Mouse (Mus musculus) cerebellum, postnatal 25 days (tissue): ENCODE measurements around the gene Stx8.
A peak's percentile ranks its signal among the peaks of the same experiment; 100 is the strongest.

Experiments
- DNase-seq, 2 experiments: peaks; one replicate each; pipeline ENCODE4 v3.0.0; 2021; ENCODE audit warnings: mixed read lengths in 2 of 2

Gene Stx8

GRCm38 (mm10) chr11:68146456-68146851 is 180.5 kb downstream of the Stx8 start:
- DNase-seq: no peak

- peak in 1 of 2 experiments; percentile 17 for DNase-seq
Observed at GRCm38 (mm10) chr11:68150938-68151337, 184.9 kb downstream of the Stx8 start.

DNA sequence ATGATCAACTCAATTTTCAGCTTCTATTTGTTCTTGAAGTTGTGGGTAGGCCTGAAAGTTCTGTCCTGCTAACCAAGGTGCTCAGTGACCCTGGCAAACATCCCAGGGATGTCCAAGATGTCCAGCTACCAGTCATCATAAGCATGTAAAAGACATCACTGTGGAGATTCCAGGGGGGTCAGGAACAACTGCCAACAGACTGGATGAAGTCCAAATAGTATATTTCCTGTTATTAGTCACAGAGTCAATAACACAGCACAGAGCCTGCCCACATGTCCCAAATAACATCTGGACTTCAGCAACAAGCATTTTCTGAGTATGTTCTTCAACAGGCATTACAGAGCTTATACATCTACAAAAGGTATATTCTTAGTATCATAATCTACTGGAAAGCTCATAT is 189.8 kb downstream of the Stx8 start:
- no peak for DNase-seq

DNA sequence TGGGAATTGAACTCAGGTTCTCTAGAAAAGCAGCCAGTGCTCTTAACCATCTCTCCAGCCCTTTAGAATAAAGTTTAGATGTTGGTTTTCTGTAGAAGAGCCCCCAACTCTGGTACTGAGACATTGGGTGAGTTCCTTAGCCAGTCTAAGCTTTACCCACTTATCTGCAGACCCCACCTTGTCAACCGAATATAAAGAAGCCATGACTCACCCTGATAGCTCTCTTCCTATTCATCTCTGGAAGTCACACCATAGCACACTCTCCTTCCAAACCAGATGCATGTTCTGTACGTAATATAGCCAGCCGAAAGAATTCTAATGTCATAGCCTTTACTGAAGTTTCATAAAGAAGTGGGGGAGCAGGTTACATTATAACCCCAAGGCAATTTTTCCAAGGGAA is 192.2 kb downstream of the Stx8 start:
- DNase-seq: no peak

GRCm38 (mm10) chr11:68159867-68160266 is 193.9 kb downstream of the Stx8 start:
- no peak for DNase-seq

GRCm38 (mm10) chr11:68164408-68164807 is 198.4 kb downstream of the Stx8 start:
- peak; percentile 43 to 67 for DNase-seq

DNA sequence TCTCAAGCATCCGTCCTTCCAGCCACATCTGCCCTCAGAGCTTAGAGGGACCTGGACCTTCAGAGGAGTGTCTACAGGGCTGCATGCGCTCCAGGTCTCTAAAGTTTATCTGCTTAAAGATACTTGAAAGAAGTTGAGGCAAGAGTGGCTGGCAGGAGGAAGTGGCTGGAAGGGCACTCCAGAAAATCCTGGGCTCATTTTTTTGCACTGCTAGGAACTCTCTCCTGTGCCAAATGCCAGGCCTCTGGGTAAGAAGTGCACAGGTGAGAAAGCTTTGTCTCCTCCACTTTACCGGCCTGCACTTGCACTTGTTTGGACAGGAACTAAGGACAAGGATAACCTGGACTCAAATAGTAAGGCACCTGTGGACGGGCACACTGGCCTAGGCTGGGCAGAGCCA is 202.4 kb downstream of the Stx8 start:
- no peak for DNase-seq

DNA sequence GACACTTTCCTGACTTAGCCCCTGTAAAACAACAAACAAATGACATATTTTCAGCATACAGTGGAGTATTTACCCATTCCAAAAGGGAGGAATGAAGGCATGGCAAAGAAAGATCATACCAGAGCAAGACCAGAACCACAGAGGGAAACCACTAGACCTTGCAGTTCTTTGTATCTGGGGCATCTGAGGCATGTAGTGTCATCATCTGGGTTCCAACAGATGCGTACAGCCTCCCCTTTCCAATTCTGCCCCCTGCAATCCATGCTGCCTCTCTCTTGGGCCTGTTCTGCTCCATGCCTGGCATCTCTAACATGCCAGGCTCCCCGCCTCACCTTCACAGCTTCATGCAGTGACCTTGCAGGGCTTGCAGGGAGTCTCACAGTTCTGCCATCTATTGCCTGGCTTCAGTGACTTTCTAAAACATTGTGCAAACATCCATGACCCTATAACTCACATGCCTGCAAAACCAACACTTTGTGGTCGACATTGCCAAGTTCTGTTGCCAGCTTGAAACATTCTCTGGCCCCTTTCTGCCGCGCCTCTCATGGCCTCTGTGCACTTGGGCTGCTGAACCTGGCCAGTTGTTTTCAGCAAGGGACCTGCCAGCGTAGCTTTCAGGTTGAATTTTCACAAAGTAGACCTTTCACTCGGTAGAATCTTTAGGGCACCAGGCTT is 206.1 kb downstream of the Stx8 start:
- no peak for DNase-seq

DNA sequence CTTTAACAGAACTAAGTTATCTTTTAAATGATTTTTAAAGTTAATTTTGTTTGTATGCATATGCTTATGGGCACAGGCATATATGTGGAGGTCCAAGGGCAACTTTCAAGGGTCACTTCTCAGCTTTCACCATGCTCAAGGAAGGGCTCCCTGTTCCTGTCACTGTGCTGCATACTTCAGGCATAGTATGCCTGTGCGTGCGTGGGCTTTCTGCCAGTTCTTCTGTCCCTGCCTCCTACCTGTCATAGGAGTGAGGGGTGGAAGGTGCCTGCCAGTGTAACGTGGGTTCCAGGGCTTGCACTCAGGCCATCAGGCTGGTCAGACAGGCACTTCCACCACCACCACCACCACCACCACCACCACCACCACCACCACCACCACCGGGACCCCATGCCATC is 206.7 kb downstream of the Stx8 start:
- peak in 1 of 2 experiments; percentile 23 for DNase-seq

DNA sequence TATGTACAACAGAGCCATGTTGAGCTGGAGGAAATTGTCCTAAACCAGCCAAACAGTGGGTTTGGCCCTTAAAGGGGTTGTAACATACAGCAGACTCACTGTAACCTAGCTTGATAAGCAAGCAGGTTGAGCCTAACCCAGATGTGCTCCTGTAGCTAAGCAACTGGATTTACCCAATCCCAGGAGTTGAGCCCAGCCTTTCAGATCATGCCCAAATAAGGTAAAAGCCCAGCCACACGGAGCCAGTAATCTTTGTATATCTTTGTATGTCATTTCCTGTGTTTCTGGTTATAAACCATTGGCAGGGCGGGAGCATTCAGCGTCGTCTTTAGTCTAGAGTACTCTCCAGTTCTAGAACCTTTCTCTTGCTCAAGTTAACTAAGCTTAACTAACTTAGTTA is 210.6 kb downstream of the Stx8 start:
- DNase-seq: no peak

DNA sequence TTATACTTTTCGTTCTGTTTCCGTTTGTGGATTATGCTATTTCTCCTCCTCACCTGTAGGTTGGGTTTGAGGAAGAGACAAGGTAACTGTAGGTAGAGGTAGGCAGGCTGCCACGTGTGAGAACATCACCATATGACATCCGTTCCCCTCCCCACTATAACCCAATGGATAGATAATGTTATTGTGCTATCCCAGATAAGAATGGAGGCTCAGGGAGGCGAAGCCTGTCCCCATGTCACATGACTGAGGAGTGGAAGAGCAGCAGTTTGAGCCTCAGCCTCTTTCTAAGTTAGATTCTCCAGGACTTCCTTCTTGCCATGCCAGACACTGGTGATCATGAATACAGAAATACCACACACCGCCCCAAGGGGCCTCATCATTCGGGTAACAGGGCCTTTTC is 211.4 kb downstream of the Stx8 start:
- no peak for DNase-seq

- no peak for DNase-seq
Observed at GRCm38 (mm10) chr11:68185647-68186046, 219.7 kb downstream of the Stx8 start.

DNA sequence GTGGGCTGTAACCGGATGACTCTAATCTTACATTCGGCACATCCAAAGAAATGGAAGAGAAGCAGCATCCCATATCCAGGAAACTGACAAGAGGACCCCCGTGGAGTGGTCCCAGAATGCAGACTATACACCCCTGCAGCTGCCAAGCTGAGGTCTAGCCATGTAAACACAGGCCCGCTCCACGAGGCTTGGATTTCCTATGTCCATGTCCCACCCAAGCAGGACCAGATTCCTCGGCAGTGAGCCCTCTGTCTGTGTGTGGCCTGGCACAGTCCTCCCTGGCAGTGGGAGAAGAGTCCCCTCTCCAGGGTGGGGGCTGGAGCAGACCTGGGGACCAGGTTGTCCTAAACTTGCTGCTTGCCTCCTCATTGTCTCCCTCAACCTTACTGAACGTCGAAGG is 221.2 kb downstream of the Stx8 start:
- no peak for DNase-seq

- DNase-seq: no peak
Observed at GRCm38 (mm10) chr11:68188695-68189201, 222.8 kb downstream of the Stx8 start.

DNA sequence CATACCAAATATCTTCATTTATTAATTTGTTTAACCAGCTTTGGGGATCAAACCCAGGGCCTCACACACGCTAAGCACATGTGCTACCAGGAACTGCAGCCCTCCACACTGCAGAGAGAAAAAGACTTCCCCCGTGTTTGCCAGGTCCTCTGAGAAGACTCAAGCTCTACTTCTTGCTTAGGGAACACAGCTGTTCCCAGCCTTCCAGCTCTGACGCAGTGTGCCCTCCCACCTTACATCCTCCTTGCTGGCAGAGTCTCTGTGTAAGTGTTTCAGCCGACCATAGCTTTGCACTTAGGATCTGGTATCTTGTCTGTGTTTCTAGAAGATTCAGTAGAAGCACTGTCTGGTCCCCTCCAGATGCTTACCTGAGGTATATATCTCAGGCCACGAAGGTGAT is 224.9 kb downstream of the Stx8 start:
- no peak for DNase-seq

DNA sequence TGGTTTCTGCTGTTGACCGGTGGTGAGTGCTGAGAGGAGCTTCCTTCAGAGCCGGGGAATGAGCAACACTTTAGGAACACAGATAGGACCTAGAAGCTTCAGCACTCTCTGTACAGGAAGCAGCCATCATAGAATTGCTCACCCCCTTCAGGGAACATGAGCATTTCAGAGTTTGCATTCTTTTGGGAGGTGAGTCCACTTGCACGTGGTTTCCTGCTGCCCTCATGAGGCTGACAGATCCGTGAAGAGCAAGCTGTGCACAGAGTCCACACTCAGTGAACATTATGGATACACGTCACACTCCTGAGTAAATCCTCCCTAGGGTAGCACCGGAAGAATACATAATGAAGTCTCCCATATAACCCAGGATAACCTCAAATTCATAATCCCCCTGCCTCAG is 229.2 kb downstream of the Stx8 start:
- DNase-seq: no peak

- no peak for DNase-seq
Observed at GRCm38 (mm10) chr11:68195693-68196176, 229.7 kb downstream of the Stx8 start.

DNA sequence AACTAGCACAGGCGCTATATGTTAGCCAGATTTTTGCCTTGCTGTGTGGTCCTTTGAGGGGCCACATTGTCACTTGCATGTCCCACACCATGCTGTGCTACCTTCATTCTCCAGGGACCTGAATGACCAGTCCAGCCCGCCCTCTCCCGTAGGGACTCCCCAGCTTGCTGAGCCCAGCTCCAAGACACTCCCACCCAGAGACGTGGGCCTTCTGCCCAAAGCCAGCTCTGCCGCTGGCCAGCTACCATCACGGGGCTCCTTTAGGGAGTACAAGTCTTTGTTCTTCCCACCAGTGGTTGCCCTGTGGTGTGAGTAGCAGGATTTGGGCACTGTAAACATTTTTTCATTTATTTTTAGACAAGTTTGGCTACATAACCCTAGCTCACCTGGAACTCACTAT is 230.6 kb downstream of the Stx8 start:
- DNase-seq: no peak

GRCm38 (mm10) chr11:68197471-68197870 is 231.5 kb downstream of the Stx8 start:
- DNase-seq: no peak

DNA sequence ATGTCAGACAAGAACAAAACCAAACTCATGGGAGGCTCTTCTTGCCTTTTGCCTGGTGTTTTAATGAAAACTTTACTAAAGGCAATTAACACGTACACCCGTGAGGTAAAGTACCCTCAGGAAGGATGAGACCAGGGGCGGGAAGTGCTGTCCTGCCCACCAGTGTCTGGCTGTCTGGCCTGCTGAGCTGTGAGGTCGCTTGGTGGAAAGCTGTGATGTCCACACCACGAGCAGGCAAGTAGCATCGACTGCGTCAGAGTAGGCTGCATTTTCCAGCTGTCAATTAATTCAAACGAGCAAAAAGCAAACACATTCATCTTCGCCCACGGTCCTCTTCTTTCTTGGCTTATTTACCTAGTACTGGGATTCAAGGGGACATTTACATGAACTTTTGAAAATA is 232.7 kb downstream of the Stx8 start:
- DNase-seq: no peak

GRCm38 (mm10) chr11:68199103-68199502 is 233.1 kb downstream of the Stx8 start:
- no peak for DNase-seq

DNA sequence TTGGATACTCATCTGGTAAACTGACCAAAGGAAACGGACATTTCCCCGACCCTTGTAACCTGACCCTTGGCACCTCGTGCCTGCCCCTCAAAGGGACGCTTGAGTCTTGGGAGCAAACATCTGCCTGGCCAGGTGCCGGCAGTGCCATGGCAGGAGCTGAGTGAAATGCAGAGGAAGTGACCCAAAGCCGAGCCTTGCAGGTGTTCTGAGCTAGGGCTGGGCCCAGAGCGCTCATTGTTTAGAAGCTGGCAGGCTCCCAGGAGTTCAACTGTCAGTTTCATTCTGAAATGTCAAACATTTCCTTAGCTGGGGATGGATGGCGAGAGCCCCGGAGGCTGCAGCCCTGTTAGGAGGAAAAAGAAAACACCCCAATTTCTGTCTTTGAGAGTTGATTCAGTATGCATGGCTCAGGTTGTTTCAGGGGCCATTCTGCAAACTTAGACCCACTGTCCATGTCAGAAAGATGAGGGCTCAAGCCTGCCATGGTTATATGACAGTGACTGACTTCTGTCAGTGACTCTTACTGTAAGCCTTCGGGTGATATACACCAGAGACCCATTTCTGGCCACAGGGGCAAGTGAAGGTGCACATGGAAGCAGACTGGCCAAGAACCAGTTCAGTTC is 233.9 kb downstream of the Stx8 start:
- no peak for DNase-seq

- DNase-seq: no peak
Observed at GRCm38 (mm10) chr11:68200500-68200899, 234.5 kb downstream of the Stx8 start.

GRCm38 (mm10) chr11:68201063-68201462 is 235.1 kb downstream of the Stx8 start:
- no peak for DNase-seq
